Mouse (Mus musculus): ENCODE data around the gene Asb8. TPM values are rescaled to one million over a fixed set of nuclear protein-coding genes. Genes with fewer than 3 reads are reported as not detected.

The Asb8 gene
- polyA plus RNA-seq, 1 experiment from 2014 or later, result 59.6 TPM

GRCm38 (mm10) chr15:98131942-98132655 is 33.3 kb downstream of the Asb8 start:
- Histone ChIP-seq H3K27ac (ENCODE audit: low read length) (no peak overlapping the region), H3K36me3 (ENCODE audit: insufficient read depth, low read length) (peaks cover 49% of the 10 kb centered on the region), H3K4me2 (replicated peaks; ENCODE audit: low read depth, low read length) (no peak overlapping the region), H3K9ac (replicated peaks; ENCODE audit: low read length) (no peak overlapping the region), H3K9me3 (ENCODE audit: low read length) (no peaks in the 10 kb centered on the region), H3K27me3 (ENCODE audit: insufficient read depth, low read length) (no peaks in the 10 kb centered on the region), H3K4me3 (ENCODE audit: low read length) (no peak overlapping the region), H3K4me1 (ENCODE audit: insufficient read depth, low read length) (peaks cover 17% of the 10 kb centered on the region; the same call in 1 of the 2 replicates)
- 89% methylated on average over 15 of the region's 15 CpGs for WGBS
- ATAC-seq (ENCODE audit: low FRiP score, low TSS enrichment), result no peak

DNA sequence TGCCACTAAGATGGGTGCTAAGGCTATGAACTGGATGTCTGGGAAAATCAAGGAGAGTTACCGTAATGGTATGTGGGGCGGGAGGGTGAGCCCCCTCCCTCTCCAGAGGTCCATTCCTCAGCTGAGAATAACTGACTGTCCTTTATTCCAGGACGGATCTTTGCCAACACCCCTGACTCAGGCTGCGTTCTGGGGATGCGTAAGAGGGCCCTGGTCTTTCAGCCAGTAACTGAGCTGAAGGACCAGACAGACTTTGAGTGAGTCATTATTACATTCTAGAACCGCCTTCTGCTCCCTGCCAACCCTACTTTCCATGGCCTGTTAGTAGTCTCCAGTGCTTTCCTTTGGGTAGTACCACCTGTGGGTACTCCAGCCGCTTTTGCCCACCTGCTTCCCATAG is 34.0 kb downstream of the Asb8 start:
- no peak overlapping the region for H3K4me2 ChIP-seq (replicated peaks; ENCODE audit: low read depth, low read length)
- H3K27me3 ChIP-seq (ENCODE audit: insufficient read depth, low read length), result no peaks in the 10 kb centered on the region
- H3K36me3 ChIP-seq (ENCODE audit: insufficient read depth, low read length), result peaks cover 42% of the 10 kb centered on the region
- no peaks in the 10 kb centered on the region for H3K9me3 ChIP-seq (ENCODE audit: low read length)
- H3K4me1 ChIP-seq (ENCODE audit: insufficient read depth, low read length), result peaks cover 17% of the 10 kb centered on the region; the same call in 1 of the 2 replicates
- 90% methylated on average over 7 of the region's 7 CpGs for WGBS
- H3K27ac ChIP-seq (ENCODE audit: low read length), result no peak overlapping the region
- no peak overlapping the region for H3K4me3 ChIP-seq (ENCODE audit: low read length)
- ATAC-seq (ENCODE audit: low FRiP score, low TSS enrichment), result no peak
- H3K9ac ChIP-seq (replicated peaks; ENCODE audit: low read length), result no peak overlapping the region

DNA sequence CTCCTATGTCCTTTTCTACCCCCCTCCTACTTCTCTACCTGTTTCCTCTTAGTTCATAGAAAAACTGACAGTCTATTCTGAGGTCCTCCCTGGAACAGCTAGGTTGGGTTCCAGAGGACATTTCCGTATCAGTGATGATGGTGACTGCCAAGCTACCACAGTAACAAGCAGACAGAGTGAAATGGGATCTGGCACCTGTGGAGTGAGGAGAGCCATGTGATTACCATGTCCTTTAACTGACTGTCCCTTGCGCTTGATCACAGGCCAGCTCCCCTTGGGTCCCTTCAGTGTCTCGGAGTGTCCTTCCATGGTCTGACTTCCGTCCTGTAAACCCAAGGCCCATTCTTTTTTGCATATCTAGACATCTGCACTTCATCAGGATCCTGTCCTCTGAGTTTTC is 34.4 kb downstream of the Asb8 start:
- WGBS, result 93% methylated on average over 4 of the region's 4 CpGs
- no peak for ATAC-seq (ENCODE audit: low FRiP score, low TSS enrichment)
- Histone ChIP-seq H3K36me3 (ENCODE audit: insufficient read depth, low read length) (peaks cover 38% of the 10 kb centered on the region), H3K27me3 (ENCODE audit: insufficient read depth, low read length) (no peaks in the 10 kb centered on the region), H3K27ac (ENCODE audit: low read length) (no peak overlapping the region), H3K4me3 (ENCODE audit: low read length) (no peak overlapping the region), H3K9me3 (ENCODE audit: low read length) (no peaks in the 10 kb centered on the region), H3K4me1 (ENCODE audit: insufficient read depth, low read length) (peaks cover 17% of the 10 kb centered on the region; the same call in 1 of the 2 replicates), H3K4me2 (replicated peaks; ENCODE audit: low read depth, low read length) (no peak overlapping the region), H3K9ac (replicated peaks; ENCODE audit: low read length) (no peak overlapping the region)

GRCm38 (mm10) chr15:98120831-98121230 is 44.6 kb downstream of the Asb8 start:
- Histone ChIP-seq H3K27ac (ENCODE audit: low read length) (no peak overlapping the region), H3K9me3 (ENCODE audit: low read length) (no peaks in the 10 kb centered on the region), H3K4me2 (replicated peaks; ENCODE audit: low read depth, low read length) (no peak overlapping the region), H3K4me3 (ENCODE audit: low read length) (no peak overlapping the region), H3K9ac (replicated peaks; ENCODE audit: low read length) (no peak overlapping the region), H3K4me1 (ENCODE audit: insufficient read depth, low read length) (no peaks in the 10 kb centered on the region), H3K27me3 (ENCODE audit: insufficient read depth, low read length) (no peaks in the 10 kb centered on the region), H3K36me3 (ENCODE audit: insufficient read depth, low read length) (peaks cover 63% of the 10 kb centered on the region)
- 95% methylated on average over 20 of the region's 20 CpGs for WGBS
- ATAC-seq (ENCODE audit: low FRiP score, low TSS enrichment), result no peak

DNA sequence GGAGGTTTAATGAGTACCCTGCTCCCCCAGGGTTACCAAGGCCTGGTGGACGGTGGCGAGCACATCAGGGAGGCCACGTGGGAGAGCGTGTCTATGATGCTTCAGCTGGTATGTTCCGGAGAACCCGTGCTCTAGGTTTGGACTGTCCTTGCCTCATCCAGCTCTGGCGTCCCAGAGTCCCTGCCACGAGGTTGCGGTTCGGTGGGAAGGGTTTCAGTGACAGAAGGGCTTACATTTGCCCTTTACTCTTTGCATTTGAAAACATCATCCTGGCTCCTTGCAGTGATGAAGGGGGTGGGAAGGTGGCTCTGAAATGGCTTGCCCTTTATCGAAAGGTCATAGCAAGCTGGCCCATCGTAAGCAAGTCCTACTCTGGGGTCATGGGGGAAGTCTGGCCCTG is 46.1 kb downstream of the Asb8 start:
- Histone ChIP-seq H3K9ac (replicated peaks; ENCODE audit: low read length) (no peak overlapping the region), H3K4me2 (replicated peaks; ENCODE audit: low read depth, low read length) (no peak overlapping the region), H3K27ac (ENCODE audit: low read length) (no peak overlapping the region), H3K36me3 (ENCODE audit: insufficient read depth, low read length) (peaks cover 55% of the 10 kb centered on the region), H3K4me3 (ENCODE audit: low read length) (no peak overlapping the region), H3K4me1 (ENCODE audit: insufficient read depth, low read length) (no peaks in the 10 kb centered on the region), H3K27me3 (ENCODE audit: insufficient read depth, low read length) (no peaks in the 10 kb centered on the region), H3K9me3 (ENCODE audit: low read length) (no peaks in the 10 kb centered on the region)
- 81% methylated on average over 12 of the region's 12 CpGs for WGBS
- ATAC-seq (ENCODE audit: low FRiP score, low TSS enrichment), result no peak

DNA sequence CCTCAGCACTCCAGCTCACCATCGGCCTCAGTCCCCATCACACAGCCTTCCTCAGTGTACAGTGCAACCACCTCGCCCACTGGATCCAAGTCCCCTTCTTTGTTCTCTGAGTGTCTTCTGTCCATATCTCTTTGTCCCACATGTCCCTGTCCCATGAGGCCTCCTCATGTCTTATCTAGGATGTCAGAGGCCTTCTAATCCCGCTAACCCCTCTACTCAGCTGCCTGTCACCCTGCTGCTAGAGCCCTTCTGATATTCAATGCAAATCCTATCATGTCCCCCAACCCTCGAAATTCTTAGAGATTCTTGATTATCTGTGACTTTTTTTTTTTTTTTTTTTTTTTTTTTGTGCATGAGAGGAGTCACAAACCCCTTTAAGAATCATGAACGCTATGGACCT is 49.1 kb downstream of the Asb8 start:
- H3K9ac ChIP-seq (replicated peaks; ENCODE audit: low read length), result no peak overlapping the region
- H3K4me3 ChIP-seq (ENCODE audit: low read length), result no peak overlapping the region
- 86% methylated on average over 5 of the region's 5 CpGs for WGBS
- no peak overlapping the region for H3K4me2 ChIP-seq (replicated peaks; ENCODE audit: low read depth, low read length)
- no peaks in the 10 kb centered on the region for H3K9me3 ChIP-seq (ENCODE audit: low read length)
- H3K4me1 ChIP-seq (ENCODE audit: insufficient read depth, low read length), result no peaks in the 10 kb centered on the region
- ATAC-seq (ENCODE audit: low FRiP score, low TSS enrichment), result no peak
- H3K27ac ChIP-seq (ENCODE audit: low read length), result no peak overlapping the region
- peaks cover 29% of the 10 kb centered on the region for H3K36me3 ChIP-seq (ENCODE audit: insufficient read depth, low read length)
- H3K27me3 ChIP-seq (ENCODE audit: insufficient read depth, low read length), result no peaks in the 10 kb centered on the region

DNA sequence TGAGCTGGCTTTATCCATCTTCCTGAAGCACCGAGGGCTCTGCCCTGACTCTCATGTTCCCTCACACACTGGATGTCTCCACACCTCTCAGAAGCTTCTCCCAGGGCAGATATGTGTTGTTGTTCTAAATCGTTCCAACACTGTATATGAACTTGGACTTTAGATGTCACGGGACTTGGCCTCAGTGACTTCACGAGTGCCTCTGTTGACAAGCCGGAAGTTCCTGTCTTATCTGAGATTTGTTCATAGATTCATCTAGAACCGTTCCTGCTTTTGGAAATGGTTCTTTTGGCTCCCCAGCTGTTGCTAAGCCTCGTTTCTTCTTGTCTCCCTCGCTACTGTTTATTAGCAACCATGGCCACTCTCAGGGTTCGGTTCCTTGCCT is 49.7 kb downstream of the Asb8 start:
- H3K27ac ChIP-seq (ENCODE audit: low read length), result no peak overlapping the region
- peaks cover 24% of the 10 kb centered on the region; the same call in 1 of the 2 replicates for H3K36me3 ChIP-seq (ENCODE audit: insufficient read depth, low read length)
- H3K9ac ChIP-seq (replicated peaks; ENCODE audit: low read length), result no peak overlapping the region
- H3K4me1 ChIP-seq (ENCODE audit: insufficient read depth, low read length), result no peaks in the 10 kb centered on the region
- no peaks in the 10 kb centered on the region for H3K9me3 ChIP-seq (ENCODE audit: low read length)
- WGBS, result 89% methylated on average over 9 of the region's 9 CpGs
- H3K27me3 ChIP-seq (ENCODE audit: insufficient read depth, low read length), result no peaks in the 10 kb centered on the region
- no peak for ATAC-seq (ENCODE audit: low FRiP score, low TSS enrichment)
- no peak overlapping the region for H3K4me3 ChIP-seq (ENCODE audit: low read length)
- no peak overlapping the region for H3K4me2 ChIP-seq (replicated peaks; ENCODE audit: low read depth, low read length)

- Histone ChIP-seq H3K4me3 (ENCODE audit: low read length) (no peak overlapping the region), H3K4me1 (ENCODE audit: insufficient read depth, low read length) (no peaks in the 10 kb centered on the region), H3K27me3 (ENCODE audit: insufficient read depth, low read length) (no peaks in the 10 kb centered on the region), H3K4me2 (replicated peaks; ENCODE audit: low read depth, low read length) (no peak overlapping the region), H3K27ac (ENCODE audit: low read length) (no peak overlapping the region), H3K9me3 (ENCODE audit: low read length) (no peaks in the 10 kb centered on the region), H3K36me3 (ENCODE audit: insufficient read depth, low read length) (peaks cover 22% of the 10 kb centered on the region; the same call in 1 of the 2 replicates), H3K9ac (replicated peaks; ENCODE audit: low read length) (no peak overlapping the region)
- 85% methylated on average over 10 of the region's 10 CpGs for WGBS
- ATAC-seq (ENCODE audit: low FRiP score, low TSS enrichment), result no peak
Measured at GRCm38 (mm10) chr15:98114852-98115778, 50.3 kb downstream of the Asb8 start.

- Histone ChIP-seq H3K27ac (ENCODE audit: low read length) (no peak overlapping the region), H3K4me3 (ENCODE audit: low read length) (no peak overlapping the region), H3K4me2 (replicated peaks; ENCODE audit: low read depth, low read length) (no peak overlapping the region), H3K4me1 (ENCODE audit: insufficient read depth, low read length) (peaks cover 6% of the 10 kb centered on the region; the same call in 1 of the 2 replicates), H3K36me3 (ENCODE audit: insufficient read depth, low read length) (peaks cover 20% of the 10 kb centered on the region; the same call in 1 of the 2 replicates), H3K9me3 (ENCODE audit: low read length) (no peaks in the 10 kb centered on the region), H3K27me3 (ENCODE audit: insufficient read depth, low read length) (no peaks in the 10 kb centered on the region), H3K9ac (replicated peaks; ENCODE audit: low read length) (no peak overlapping the region)
- 78% methylated on average over 10 of the region's 10 CpGs for WGBS
- no peak for ATAC-seq (ENCODE audit: low FRiP score, low TSS enrichment)
Measured at GRCm38 (mm10) chr15:98114098-98114851, 51.1 kb downstream of the Asb8 start.

Measured in kidney, embryonic 16.5 days (tissue).